Comparison of ENCODE assay signal across 9 mouse cellular contexts in the genomic region with DNA sequence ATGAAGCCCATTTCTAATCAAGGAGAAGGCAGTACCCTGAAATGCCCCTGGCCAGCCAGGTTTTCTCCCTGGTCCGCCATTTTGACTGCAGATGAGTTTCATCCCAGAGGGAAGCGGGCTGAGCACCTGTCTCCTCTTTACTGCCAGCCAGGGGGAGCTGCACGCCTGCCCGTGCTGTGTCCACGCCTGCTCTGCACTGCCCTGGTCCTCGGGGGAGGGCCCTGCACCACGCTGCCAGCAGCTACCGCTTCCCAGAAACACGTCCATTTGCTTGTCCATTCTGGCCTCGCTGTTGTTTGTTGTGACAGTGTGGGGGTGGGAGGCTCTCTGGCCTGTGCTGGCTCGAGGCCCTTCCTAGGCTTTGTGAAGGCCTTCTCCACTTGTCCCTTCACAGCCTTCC. TPM values are rescaled to one million over a fixed set of nuclear protein-coding genes. Genes with fewer than 3 reads are reported as not detected.
DNase-seq lines count a peak whose midpoint lies in the region; ATAC-seq and TF ChIP-seq lines count a peak whose summit lies in the region.
"Had no signal": no experiment of that assay in that cellular context is flagged by ENCODE, and none has a peak within 500 bp of the region (broad histone marks: within the 10 kb centered on the region; RNA-seq: fewer than 3 reads in every experiment).

No protein-coding gene starts in this region.

- H3K9me3 ChIP-seq in kidney, postnatal 0 days (replicated peaks; ENCODE audit: low read length) = no peaks in the 10 kb centered on the region
- no peaks in the 10 kb centered on the region for H3K9me3 ChIP-seq in intestine, embryonic 16.5 days (ENCODE audit: control insufficient read depth, low read length)

- no peak overlapping the region for H3K4me3 ChIP-seq in kidney, postnatal 0 days (replicated peaks; ENCODE audit: low read depth, low read length)
- H3K4me3 ChIP-seq in cerebellum, adult 2 months (replicated peaks; ENCODE audit: insufficient read depth, low read depth, low read length) = no peak overlapping the region
- H3K4me3 ChIP-seq in intestine, embryonic 16.5 days (ENCODE audit: low read length) = no peak overlapping the region

- H3K36me3 ChIP-seq in kidney, postnatal 0 days (ENCODE audit: insufficient read depth, low read length) = peaks cover 91% of the 10 kb centered on the region
- peaks cover 32% of the 10 kb centered on the region for H3K36me3 ChIP-seq in intestine, embryonic 16.5 days (ENCODE audit: control insufficient read depth, insufficient read depth, low read length)

- H3K27ac ChIP-seq in kidney, postnatal 0 days = no peak overlapping the region
- H3K27ac ChIP-seq in cerebellum, adult 2 months (ENCODE audit: insufficient read depth, low read length) = 0 out of 2 replicates have a peak overlapping the region, but pooled peaks have one; percentile 8
- H3K27ac ChIP-seq in intestine, embryonic 16.5 days (ENCODE audit: low read length) = no peak overlapping the region

- no peak overlapping the region for H3K4me2 ChIP-seq in kidney, postnatal 0 days (ENCODE audit: low read length)
- no peak overlapping the region for H3K4me2 ChIP-seq in intestine, embryonic 16.5 days (ENCODE audit: low read depth, low read length)

- DNase-seq in kidney, postnatal 0 days (ENCODE audit: low spot score) = peak; percentile 44
- DNase-seq in kidney, postnatal 14 days = no peak
- peak; percentile 37 for DNase-seq in MN1 (ENCODE audit: low spot score)
- peak; percentile 55 to 65 for DNase-seq in cerebellum, adult 2 months
- DNase-seq in thymus, postnatal 36 days = no peak
- DNase-seq in layer of hippocampus, postnatal 14 days (ENCODE audit: low spot score in 2 of 2) = no peak
- no peak for DNase-seq in spleen, postnatal 4 days (ENCODE audit: low spot score in 2 of 2)
- DNase-seq: gastrocnemius, postnatal 25 days had no signal

- TF ChIP-seq POLR2A in cerebellum, adult 2 months (IDR thresholded peaks at IDR 0.05; ENCODE audit: borderline replicate concordance, insufficient read depth, low read length) = no peak

- H3K27me3 ChIP-seq in kidney, postnatal 0 days (ENCODE audit: insufficient read depth, low read length) = no peaks in the 10 kb centered on the region
- no peaks in the 10 kb centered on the region for H3K27me3 ChIP-seq in cerebellum, adult 2 months (ENCODE audit: control insufficient read depth, insufficient read depth, low read length)
- H3K27me3 ChIP-seq in intestine, embryonic 16.5 days (replicated peaks; ENCODE audit: control insufficient read depth, insufficient read depth, low read length) = no peaks in the 10 kb centered on the region

- TF ChIP-seq CTCF in kidney, postnatal 0 days (IDR thresholded peaks at IDR 0.05; ENCODE audit: low read depth) = peak; percentile 49
- peak; percentile 64 for TF ChIP-seq CTCF in cerebellum, adult 2 months (IDR thresholded peaks at IDR 0.05; ENCODE audit: borderline replicate concordance, insufficient read depth, low read depth, low read length)

- H3K9ac ChIP-seq in kidney, postnatal 0 days (ENCODE audit: low read depth, low read length) = no peak overlapping the region
- no peak overlapping the region for H3K9ac ChIP-seq in intestine, embryonic 16.5 days (ENCODE audit: low read depth, low read length)

- WGBS in kidney, postnatal 0 days = 32% methylated on average over 11 of the region's 11 CpGs
- WGBS in cerebellum, adult 2 months = 6% methylated on average over 11 of the region's 11 CpGs
- 58% methylated on average over 11 of the region's 11 CpGs for WGBS in intestine, embryonic 16.5 days

- ATAC-seq in kidney, postnatal 0 days (replicated peaks; ENCODE audit: low FRiP score, low read depth) = 0 out of 2 replicates have a peak, but pooled peaks have one; percentile 26
- peak; percentile 58 for ATAC-seq in intestine, embryonic 16.5 days

- no peaks in the 10 kb centered on the region for H3K4me1 ChIP-seq in kidney, postnatal 0 days (replicated peaks; ENCODE audit: insufficient read depth, low read length)
- peaks cover 48% of the 10 kb centered on the region for H3K4me1 ChIP-seq in cerebellum, adult 2 months (ENCODE audit: control insufficient read depth, insufficient read depth, low read length)
- H3K4me1 ChIP-seq in intestine, embryonic 16.5 days (ENCODE audit: control insufficient read depth, insufficient read depth, low read length) = no peaks in the 10 kb centered on the region

RNA-seq across cellular contexts. Expression of a gene that starts 33.3 kb away (rescaled TPM):
- 56.5 and 61.2 TPM in 2 replicates for polyA plus RNA-seq in kidney, postnatal 0 days (2015; fragmentation: Nextera tagmentation; extraction: Ambion mirVana)
- polyA plus RNA-seq in cerebellum, adult 2 months (2012; rRNA removed) = 62.7 and 63.3 TPM in 2 replicates
- polyA plus RNA-seq in intestine, embryonic 16.5 days (2015; fragmentation: Nextera tagmentation; extraction: Ambion mirVana) = 125 and 134 TPM in 2 replicates
- total RNA-seq in layer of hippocampus, postnatal 14 days (2021) = 10 to 100 TPM; 27.6 to 27.7 TPM

Comparison
In these comparisons a context has a peak if more than half of its experiments do, and no peak if none do; other contexts are left out.
1. DNase-seq: peak in kidney, postnatal 0 days (single experiment), MN1 (single experiment) and cerebellum, adult 2 months (2 of 2); none in kidney, postnatal 14 days (single experiment), thymus, postnatal 36 days (0 of 2), layer of hippocampus, postnatal 14 days (0 of 2) and spleen, postnatal 4 days (0 of 2).